Mouse (Mus musculus) brain, adult 2 months (tissue): ENCODE results near the gene Cnpy1.

Source experiments
- DNase-seq: peaks from one replicate; pipeline ENCODE4 v3.0.0; 2011; ENCODE audit warnings: low read depth, low spot score

Gene Cnpy1

GRCm38 (mm10) chr5:28239829-28240228, 5.8 kb downstream of the Cnpy1 start:
- DNase-seq: peak; percentile 73

GRCm38 (mm10) chr5:28238876-28239275, 6.7 kb downstream of the Cnpy1 start:
- DNase-seq: peak; percentile 49

- DNase-seq: peak; percentile 82
Measured at GRCm38 (mm10) chr5:28238152-28238551, 7.5 kb downstream of the Cnpy1 start.

GRCm38 (mm10) chr5:28237715-28238114, 7.9 kb downstream of the Cnpy1 start:
- peak; percentile 98 for DNase-seq

GRCm38 (mm10) chr5:28237055-28237454, 8.6 kb downstream of the Cnpy1 start:
- peak; percentile 94 for DNase-seq

GRCm38 (mm10) chr5:28236098-28236497, 9.5 kb downstream of the Cnpy1 start:
- DNase-seq: peak; percentile 33

- no peak for DNase-seq
Measured at GRCm38 (mm10) chr5:28232101-28232500, 13.5 kb downstream of the Cnpy1 start.

GRCm38 (mm10) chr5:28219596-28219995, 26.0 kb downstream of the Cnpy1 start:
- DNase-seq: no peak

- DNase-seq: no peak
Measured at GRCm38 (mm10) chr5:28213441-28213840, 32.2 kb downstream of the Cnpy1 start.

- peak; percentile 22 for DNase-seq
Measured at GRCm38 (mm10) chr5:28211651-28212310, 33.8 kb downstream of the Cnpy1 start.

GRCm38 (mm10) chr5:28210591-28211550, 34.7 kb downstream of the Cnpy1 start:
- peak; percentile 41 for DNase-seq

GRCm38 (mm10) chr5:28209549-28210431, 35.8 kb downstream of the Cnpy1 start:
- peak; percentile 65 for DNase-seq

- peak; percentile 46 for DNase-seq
Measured at GRCm38 (mm10) chr5:28208726-28209520, 36.7 kb downstream of the Cnpy1 start.

- peak; percentile 21 for DNase-seq
Measured at GRCm38 (mm10) chr5:28207043-28207442, 38.6 kb downstream of the Cnpy1 start.

- DNase-seq: no peak
Measured at GRCm38 (mm10) chr5:28206448-28206847, 39.2 kb downstream of the Cnpy1 start.

- DNase-seq: no peak
Measured at GRCm38 (mm10) chr5:28204678-28205077, 40.9 kb downstream of the Cnpy1 start.

- DNase-seq: no peak
Measured at GRCm38 (mm10) chr5:28203086-28203485, 42.5 kb downstream of the Cnpy1 start.

GRCm38 (mm10) chr5:28199089-28199873, 46.3 kb downstream of the Cnpy1 start:
- no peak for DNase-seq

GRCm38 (mm10) chr5:28195473-28195872, 50.1 kb downstream of the Cnpy1 start:
- no peak for DNase-seq

GRCm38 (mm10) chr5:28192099-28192454, 53.5 kb downstream of the Cnpy1 start:
- no peak for DNase-seq
